Mouse (Mus musculus) retina, postnatal 7 days (tissue): ENCODE results near the gene D430041D05Rik.
"Not testable (repeated sequence)": the region's sequence is repeated elsewhere in the genome, so short reads cannot be mapped to it uniquely, and the experiment has no call there.

ENCODE experiments used
- DNase-seq: peaks from one replicate; pipeline ENCODE4 v3.0.0-alpha.2; 2012; ENCODE audit warnings: low read depth, low spot score

D430041D05Rik gene

GRCm38 (mm10) chr2:104121681-104122504, 288.9 kb downstream of the D430041D05Rik start:
- no peak for DNase-seq

GRCm38 (mm10) chr2:104120312-104120711, 290.5 kb downstream of the D430041D05Rik start:
- no peak for DNase-seq

DNA sequence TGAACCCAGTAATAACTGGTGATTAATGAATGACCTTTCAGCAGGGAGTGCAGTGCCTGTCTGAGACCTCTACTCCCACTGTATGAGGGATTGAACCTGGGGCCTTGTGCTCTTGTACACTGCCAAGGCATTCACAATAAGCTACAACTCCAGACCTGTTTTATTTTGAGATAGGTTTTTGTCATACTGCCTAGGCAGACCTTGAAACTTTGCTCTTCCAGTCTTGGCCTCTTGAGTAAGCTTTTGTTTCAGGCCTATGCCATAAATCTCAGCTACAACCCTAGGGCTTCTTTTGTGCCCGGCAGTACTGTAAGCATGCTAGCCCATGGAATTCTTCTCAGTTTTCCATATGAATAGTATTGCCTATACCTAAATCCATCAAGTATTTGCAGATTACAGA, 291.7 kb downstream of the D430041D05Rik start:
- DNase-seq = no peak

DNA sequence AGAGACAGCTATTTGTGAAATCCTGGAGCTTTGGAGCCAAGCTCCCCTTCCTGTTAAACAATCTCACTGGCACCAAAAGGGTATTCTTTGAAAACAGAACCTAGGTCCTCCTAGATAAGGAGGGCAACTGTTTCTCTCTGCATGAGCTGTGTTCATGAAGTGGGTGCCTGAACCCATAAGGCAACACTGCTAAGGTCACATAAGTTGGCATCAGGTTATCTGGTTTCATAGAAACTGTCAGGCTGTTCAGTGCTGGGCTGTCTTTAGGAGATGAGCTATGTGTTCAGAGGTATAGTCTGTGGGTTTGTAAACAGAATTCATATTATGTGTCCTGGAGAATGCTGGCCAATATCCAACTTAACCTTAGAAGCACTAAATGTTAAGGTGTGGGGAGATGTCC, 293.6 kb downstream of the D430041D05Rik start:
- DNase-seq = not testable (repeated sequence)

- no peak for DNase-seq
Observed at GRCm38 (mm10) chr2:104114898-104115297, 295.9 kb downstream of the D430041D05Rik start.

- not testable (repeated sequence) for DNase-seq
Observed at GRCm38 (mm10) chr2:104113563-104113962, 297.2 kb downstream of the D430041D05Rik start.

DNA sequence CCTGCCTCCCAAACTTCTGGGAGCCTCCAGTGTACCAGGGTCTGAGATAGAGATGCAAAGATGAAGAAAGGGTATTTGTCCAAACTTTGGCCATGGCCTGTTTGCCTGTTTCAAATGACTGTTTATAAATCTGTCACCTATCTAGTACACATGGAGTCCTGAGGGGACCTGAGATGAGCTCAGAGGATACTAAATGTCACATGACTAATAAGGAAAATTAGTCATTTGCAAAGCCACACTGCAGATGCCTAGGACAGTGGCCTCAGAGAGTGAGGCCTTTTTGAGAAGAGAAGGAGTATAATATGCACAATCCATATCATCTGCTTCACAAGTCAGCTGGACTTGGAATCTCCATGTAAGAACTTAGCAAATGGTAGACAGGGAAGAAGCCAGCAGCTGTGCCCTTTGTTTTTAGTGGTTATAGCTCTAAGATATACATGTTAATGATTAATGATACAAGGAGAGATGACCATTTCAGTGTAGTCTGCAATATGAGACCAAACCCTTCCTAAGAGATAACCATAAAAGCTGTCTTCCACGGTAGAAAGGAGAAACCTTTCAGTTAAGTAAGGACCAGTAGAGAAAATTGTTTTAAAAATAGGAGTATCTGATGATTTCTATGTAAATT, 299.5 kb downstream of the D430041D05Rik start:
- DNase-seq = not testable (repeated sequence)

DNA sequence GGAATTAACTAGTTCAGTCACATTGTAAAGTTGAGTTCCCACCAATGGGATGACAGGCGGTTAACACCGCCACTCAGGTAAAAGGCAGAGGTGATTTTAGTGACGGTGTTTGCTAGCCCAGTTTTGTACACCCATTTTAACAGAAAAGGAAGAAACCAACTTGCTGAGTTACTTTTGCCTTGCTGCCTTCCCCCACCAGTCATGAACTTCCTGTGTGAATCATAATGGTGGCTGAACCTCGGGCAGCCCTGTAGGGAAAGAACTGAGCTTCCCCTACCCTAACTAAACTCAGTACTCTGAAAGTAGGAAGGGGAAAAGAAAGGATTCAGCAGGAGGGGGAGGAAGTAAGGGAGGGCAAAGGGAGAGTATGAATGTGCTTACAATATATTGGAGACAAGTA, 300.8 kb downstream of the D430041D05Rik start:
- DNase-seq = no peak

DNA sequence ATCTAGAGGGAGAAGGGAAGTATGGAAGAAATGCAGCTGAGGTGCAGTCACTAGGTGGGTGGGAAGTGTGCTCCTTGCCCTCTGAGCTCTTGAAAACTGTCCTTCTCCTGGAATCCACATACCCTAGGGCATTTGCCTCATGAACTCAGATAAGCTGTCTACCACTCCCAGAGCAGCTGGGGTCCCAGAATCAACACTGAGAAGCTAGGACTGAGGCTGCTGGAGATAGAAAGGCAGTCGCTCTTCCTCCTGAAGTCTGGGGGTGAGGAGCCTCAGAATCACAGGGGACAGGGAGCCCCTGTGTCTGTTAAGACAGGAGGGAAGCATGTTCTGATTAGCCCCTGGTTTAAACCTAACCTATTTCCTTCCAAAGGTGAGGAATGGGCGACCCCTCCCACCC, 301.3 kb downstream of the D430041D05Rik start:
- no peak for DNase-seq

- DNase-seq = not testable (repeated sequence)
Observed at GRCm38 (mm10) chr2:104109021-104109420, 301.8 kb downstream of the D430041D05Rik start.

- DNase-seq = no peak
Observed at GRCm38 (mm10) chr2:104104800-104105199, 306.0 kb downstream of the D430041D05Rik start.

- no peak for DNase-seq
Observed at GRCm38 (mm10) chr2:104099946-104100345, 310.9 kb downstream of the D430041D05Rik start.

- DNase-seq = no peak
Observed at GRCm38 (mm10) chr2:104099231-104099585, 311.6 kb downstream of the D430041D05Rik start.

GRCm38 (mm10) chr2:104098529-104099230, 312.1 kb downstream of the D430041D05Rik start:
- no peak for DNase-seq

- not testable (repeated sequence) for DNase-seq
Observed at GRCm38 (mm10) chr2:104097396-104097795, 313.4 kb downstream of the D430041D05Rik start.

DNA sequence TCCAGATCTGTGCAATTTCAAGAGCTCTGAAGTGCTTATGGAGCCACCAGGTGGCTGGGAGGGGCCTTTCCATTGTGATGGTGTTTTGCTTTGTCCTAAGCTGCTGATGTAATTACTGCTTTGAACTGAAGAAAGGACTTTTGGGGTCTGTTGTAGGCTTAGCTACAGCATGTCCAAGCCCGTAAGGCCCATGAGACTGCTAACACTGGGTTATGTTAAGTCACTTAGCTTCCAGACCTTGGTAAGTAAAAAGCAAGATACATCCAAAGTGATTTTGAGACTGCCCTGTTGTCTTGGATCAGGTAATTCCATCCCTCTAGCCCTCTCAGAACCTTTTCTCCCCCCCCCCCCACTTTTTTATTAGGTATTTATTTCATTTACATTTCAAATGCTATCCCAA, 314.0 kb downstream of the D430041D05Rik start:
- not testable (repeated sequence) for DNase-seq

GRCm38 (mm10) chr2:104096256-104096655, 314.6 kb downstream of the D430041D05Rik start:
- DNase-seq = no peak

DNA sequence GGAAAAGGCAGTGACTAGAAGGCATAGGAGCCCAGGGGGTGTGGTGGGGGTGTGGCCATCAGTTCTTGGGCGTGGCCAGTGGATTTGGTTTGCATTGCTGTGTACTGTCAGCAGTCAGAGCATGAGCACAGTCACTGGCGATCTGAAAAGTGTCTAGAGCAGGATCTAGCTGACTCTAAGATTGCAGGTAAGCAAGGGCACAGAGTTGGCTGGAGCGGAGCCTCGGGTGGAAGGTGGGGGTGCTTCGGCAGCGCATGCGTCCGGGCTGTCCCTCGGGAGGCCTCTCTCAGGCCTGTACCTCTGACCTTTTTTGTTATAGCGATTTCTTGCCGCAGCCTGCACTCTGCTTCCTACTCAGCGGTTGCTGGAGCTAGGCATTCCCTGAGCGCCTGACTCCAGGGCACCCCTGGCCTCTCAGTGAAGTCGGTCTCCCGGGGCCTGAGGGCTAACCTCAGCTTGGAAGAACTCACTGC, 315.0 kb downstream of the D430041D05Rik start, which contains the start of gene Cd59a:
Cd59a (plus strand) TSS at position 61 of the 473 bp plus-strand sequence.
- DNase-seq = peak; percentile 9

DNA sequence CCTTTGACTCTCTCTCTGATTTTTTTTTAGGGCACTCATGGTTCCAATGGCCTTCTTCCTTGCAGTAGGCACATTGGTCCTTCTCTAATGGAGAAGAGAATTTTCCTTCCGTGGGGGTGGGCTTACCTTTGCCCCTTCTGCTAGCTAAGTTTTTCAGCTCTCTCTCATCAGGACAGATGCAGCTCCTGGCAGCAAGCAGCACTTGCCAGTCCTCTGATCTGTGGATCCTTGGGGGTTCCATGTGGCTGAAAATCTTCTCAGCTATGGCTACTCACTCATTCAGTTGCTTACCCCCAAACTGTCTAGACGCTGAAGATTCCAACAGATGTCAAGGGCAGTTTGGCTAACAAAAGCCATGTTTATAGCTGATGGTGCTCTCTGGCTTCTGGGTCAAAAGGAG, 317.5 kb downstream of the D430041D05Rik start:
- no peak for DNase-seq
